28 mouse cellular contexts compared by ENCODE assay signal in genomic region chr5:118017527-118017926, GRCm38 (mm10). TPM values are rescaled to one million over a fixed set of nuclear protein-coding genes. Genes with fewer than 3 reads are reported as not detected.
DNase-seq lines count a peak whose midpoint lies in the region; ATAC-seq and TF ChIP-seq lines count a peak whose summit lies in the region.
"Had no signal": no experiment of that assay in that cellular context is flagged by ENCODE, and none has a peak within 500 bp of the region (broad histone marks: within the 10 kb centered on the region; RNA-seq: fewer than 3 reads in every experiment).

No protein-coding gene starts in this region.

- H3K4me1 ChIP-seq in kidney, postnatal 0 days (replicated peaks; ENCODE audit: insufficient read depth, low read length) = no peaks in the 10 kb centered on the region
- H3K4me1 ChIP-seq in midbrain, embryonic 11.5 days (ENCODE audit: control insufficient read depth, insufficient read depth, low read length) = no peaks in the 10 kb centered on the region
- peaks cover 8% of the 10 kb centered on the region; the same call in 1 of the 2 replicates for H3K4me1 ChIP-seq in midbrain, embryonic 15.5 days

- DNase-seq in frontal cortex, postnatal 10 days (ENCODE audit: low spot score in 2 of 2) = no peak
- DNase-seq in kidney, postnatal 0 days (ENCODE audit: low spot score) = no peak
- DNase-seq in kidney, adult 11 months = no peak
- peak; percentile 71 for DNase-seq in midbrain, embryonic 11.5 days (ENCODE audit: low spot score, missing footprints)
- DNase-seq in brain, adult 2 months (ENCODE audit: low read depth, low spot score) = peak; percentile 68
- DNase-seq: adrenal gland, adult 8-10 months; adrenal gland, postnatal 14 days; adrenal gland, postnatal 36 days; B cell, adult 2 months; cerebellum, adult 11 months; cerebellum, adult 18-20 months; cerebellum, adult 8-10 months; cerebellum, adult 9-11 months; cerebellum, postnatal 14 days; cerebellum, postnatal 36 days; embryo, embryonic 11 days had no signal

- no peak for TF ChIP-seq CTCF in kidney, postnatal 0 days (IDR thresholded peaks at IDR 0.05; ENCODE audit: low read depth)

- no peak overlapping the region for H3K4me2 ChIP-seq in kidney, postnatal 0 days (ENCODE audit: low read length)
- H3K4me2 ChIP-seq in midbrain, embryonic 11.5 days = no peak overlapping the region
- no peak overlapping the region for H3K4me2 ChIP-seq in midbrain, embryonic 15.5 days
- H3K4me2 ChIP-seq: embryonic facial prominence, embryonic 13.5 days; embryonic facial prominence, embryonic 15.5 days; forebrain, embryonic 12.5 days had no signal

- H3K27me3 ChIP-seq in kidney, postnatal 0 days (ENCODE audit: insufficient read depth, low read length) = no peaks in the 10 kb centered on the region
- no peaks in the 10 kb centered on the region for H3K27me3 ChIP-seq in midbrain, embryonic 11.5 days (ENCODE audit: control insufficient read depth, insufficient read depth, low read length)
- no peaks in the 10 kb centered on the region for H3K27me3 ChIP-seq in midbrain, embryonic 15.5 days (replicated peaks)
- H3K27me3 ChIP-seq: embryonic facial prominence, embryonic 13.5 days; Patski had no signal

- WGBS in kidney, postnatal 0 days = 46% methylated on average over 5 of the region's 5 CpGs
- WGBS in midbrain, embryonic 11.5 days = 62% methylated on average over 5 of the region's 5 CpGs
- WGBS in midbrain, embryonic 15.5 days = 58% methylated on average over 5 of the region's 5 CpGs

- no peaks in the 10 kb centered on the region for H3K36me3 ChIP-seq in kidney, postnatal 0 days (ENCODE audit: insufficient read depth, low read length)
- no peaks in the 10 kb centered on the region for H3K36me3 ChIP-seq in midbrain, embryonic 11.5 days (ENCODE audit: control insufficient read depth, insufficient read depth, low read length)
- H3K36me3 ChIP-seq in midbrain, embryonic 15.5 days (replicated peaks) = no peaks in the 10 kb centered on the region
- H3K36me3 ChIP-seq: embryonic facial prominence, embryonic 13.5 days; embryonic facial prominence, embryonic 15.5 days; forebrain, embryonic 10.5 days; forebrain, embryonic 12.5 days; G1E had no signal

- no peak overlapping the region for H3K27ac ChIP-seq in kidney, postnatal 0 days
- H3K27ac ChIP-seq in midbrain, embryonic 11.5 days (ENCODE audit: low read depth, low read length) = no peak overlapping the region
- H3K27ac ChIP-seq in midbrain, embryonic 15.5 days = no peak overlapping the region
- H3K27ac ChIP-seq: embryonic facial prominence, embryonic 13.5 days; embryonic facial prominence, embryonic 15.5 days; forebrain, embryonic 10.5 days; forebrain, embryonic 12.5 days had no signal

- H3K4me3 ChIP-seq in kidney, postnatal 0 days (replicated peaks; ENCODE audit: low read depth, low read length) = no peak overlapping the region
- H3K4me3 ChIP-seq in midbrain, embryonic 11.5 days (ENCODE audit: low read depth, low read length) = no peak overlapping the region
- no peak overlapping the region for H3K4me3 ChIP-seq in midbrain, embryonic 15.5 days
- H3K4me3 ChIP-seq: embryonic facial prominence, embryonic 13.5 days; embryonic facial prominence, embryonic 15.5 days; erythroblast, embryonic 14.5 days; forebrain, embryonic 10.5 days; forebrain, embryonic 12.5 days had no signal

- H3K9me3 ChIP-seq in kidney, postnatal 0 days (replicated peaks; ENCODE audit: low read length) = no peaks in the 10 kb centered on the region
- no peaks in the 10 kb centered on the region for H3K9me3 ChIP-seq in midbrain, embryonic 11.5 days (ENCODE audit: control insufficient read depth, low read length)
- H3K9me3 ChIP-seq in midbrain, embryonic 15.5 days = no peaks in the 10 kb centered on the region
- H3K9me3 ChIP-seq: embryonic facial prominence, embryonic 13.5 days; embryonic facial prominence, embryonic 15.5 days; forebrain, embryonic 10.5 days; forebrain, embryonic 12.5 days; G1E had no signal

- 0 out of 2 replicates have a peak overlapping the region, but pooled peaks have one; percentile 8 for H3K9ac ChIP-seq in kidney, postnatal 0 days (ENCODE audit: low read depth, low read length)
- no peak overlapping the region for H3K9ac ChIP-seq in midbrain, embryonic 11.5 days (ENCODE audit: low read length)
- H3K9ac ChIP-seq in midbrain, embryonic 15.5 days = no peak overlapping the region
- H3K9ac ChIP-seq: embryonic facial prominence, embryonic 13.5 days; embryonic facial prominence, embryonic 15.5 days; forebrain, embryonic 12.5 days had no signal

- ATAC-seq in frontal cortex, adult (ENCODE audit: low TSS enrichment) = peak; percentile 39; the same call in 1 of the 2 replicates
- no peak for ATAC-seq in kidney, postnatal 0 days (replicated peaks; ENCODE audit: low FRiP score, low read depth)
- ATAC-seq in midbrain, embryonic 11.5 days (ENCODE audit: low FRiP score) = no peak
- no peak for ATAC-seq in midbrain, embryonic 15.5 days (replicated peaks)
- ATAC-seq: activated CD4-positive, CD25-positive, alpha-beta regulatory T cell, adult 4 months; CD4-positive, CD25-positive, alpha-beta regulatory T cell, adult 4 months; forebrain, embryonic 14.5 days; Patski had no signal

RNA-seq across cellular contexts. Expression of gene Tesc, which starts 10.0 kb away (rescaled TPM):
- polyA plus RNA-seq in kidney, postnatal 0 days (2015; fragmentation: Nextera tagmentation; extraction: Ambion mirVana) = 28.3 and 29.4 TPM in 2 replicates
- polyA plus RNA-seq in midbrain, embryonic 11.5 days (2014; fragmentation: Nextera tagmentation; extraction: Ambion mirVana) = 0.69 and 1.2 TPM in 2 replicates
- polyA plus RNA-seq in midbrain, embryonic 15.5 days (2015; fragmentation: Nextera tagmentation; extraction: Ambion mirVana) = 6.5 and 7.9 TPM in 2 replicates
- polyA plus RNA-seq: G1E had no signal

RNA-seq across cellular contexts. Expression of gene Fbxo21, which starts 41.0 kb away (rescaled TPM):
- polyA plus RNA-seq in kidney, postnatal 0 days (2015; fragmentation: Nextera tagmentation; extraction: Ambion mirVana) = 51.6 and 54.4 TPM in 2 replicates
- 90.9 and 93.4 TPM in 2 replicates for polyA plus RNA-seq in midbrain, embryonic 11.5 days (2014; fragmentation: Nextera tagmentation; extraction: Ambion mirVana)
- 179 and 183 TPM in 2 replicates for polyA plus RNA-seq in midbrain, embryonic 15.5 days (2015; fragmentation: Nextera tagmentation; extraction: Ambion mirVana)

Comparison
In these comparisons a context has a peak if more than half of its experiments do, and no peak if none do; other contexts are left out.
1. DNase-seq: peak in midbrain, embryonic 11.5 days (single experiment) and brain, adult 2 months (single experiment); none in frontal cortex, postnatal 10 days (0 of 2), kidney, postnatal 0 days (single experiment) and kidney, adult 11 months (single experiment).